Mouse (Mus musculus): ENCODE results near the gene Hsd3b7.
A peak's percentile ranks its signal among the peaks of the same experiment; 100 is the strongest.
"Not testable (repeated sequence)": the region's sequence is repeated elsewhere in the genome, so short reads cannot be mapped to it uniquely, and the experiment has no call there.

Gene Hsd3b7

GRCm38 (mm10) chr7:127800435-127801009 is at the start of gene Hsd3b7:
Gene Hsd3b7, plus strand, starts transcription at chr7:127800604.
- peak; percentile 93 for DNase-seq (ENCODE audit: low spot score)

- DNase-seq (ENCODE audit: low spot score), result no peak
Measured at GRCm38 (mm10) chr7:127751619-127752018, 48.8 kb upstream of the Hsd3b7 start.

DNA sequence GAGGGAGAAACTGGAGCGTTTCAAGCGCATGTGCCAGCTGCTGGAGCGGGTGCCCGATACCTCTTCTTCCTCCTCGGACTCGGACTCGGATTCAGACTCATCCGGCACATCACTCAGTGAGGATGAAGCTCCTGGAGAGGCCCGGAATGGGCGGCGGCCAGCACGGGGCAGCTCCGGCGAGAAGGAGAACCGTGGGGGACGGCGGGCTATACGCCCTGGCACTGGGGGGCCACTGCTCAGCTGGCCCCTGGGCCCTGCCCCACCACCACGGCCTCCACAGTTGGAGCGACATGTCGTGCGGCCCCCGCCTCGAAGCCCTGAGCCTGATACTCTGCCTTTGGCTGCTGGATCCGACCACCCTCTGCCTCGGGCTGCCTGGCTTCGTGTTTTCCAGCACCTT is 48.3 kb upstream of the Hsd3b7 start:
- no peak for DNase-seq (ENCODE audit: low spot score)

- no peak for DNase-seq (ENCODE audit: low spot score)
Measured at GRCm38 (mm10) chr7:127753158-127753557, 47.2 kb upstream of the Hsd3b7 start.

DNA sequence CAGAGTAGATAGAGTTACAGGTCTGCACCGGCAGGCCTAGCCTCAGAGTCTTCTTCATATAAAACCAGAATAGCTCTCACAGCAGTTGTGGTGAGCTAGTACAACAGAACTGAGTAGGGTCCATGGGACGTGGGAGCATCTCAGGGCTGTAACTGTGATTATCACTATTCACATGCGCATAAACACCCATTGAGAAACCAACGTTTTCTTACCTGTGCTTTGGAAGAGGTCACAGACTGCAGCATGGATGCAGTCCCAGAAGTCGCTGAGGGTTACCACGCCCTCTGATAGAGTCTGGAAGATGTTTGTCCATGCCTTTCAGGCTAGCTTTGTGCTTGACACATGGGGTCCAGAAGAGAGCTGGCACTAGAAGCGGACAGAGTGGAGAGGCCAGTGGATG is 46.7 kb upstream of the Hsd3b7 start:
- no peak for DNase-seq (ENCODE audit: low spot score)

GRCm38 (mm10) chr7:127759716-127760115 is 40.7 kb upstream of the Hsd3b7 start:
- no peak for DNase-seq (ENCODE audit: low spot score)

DNA sequence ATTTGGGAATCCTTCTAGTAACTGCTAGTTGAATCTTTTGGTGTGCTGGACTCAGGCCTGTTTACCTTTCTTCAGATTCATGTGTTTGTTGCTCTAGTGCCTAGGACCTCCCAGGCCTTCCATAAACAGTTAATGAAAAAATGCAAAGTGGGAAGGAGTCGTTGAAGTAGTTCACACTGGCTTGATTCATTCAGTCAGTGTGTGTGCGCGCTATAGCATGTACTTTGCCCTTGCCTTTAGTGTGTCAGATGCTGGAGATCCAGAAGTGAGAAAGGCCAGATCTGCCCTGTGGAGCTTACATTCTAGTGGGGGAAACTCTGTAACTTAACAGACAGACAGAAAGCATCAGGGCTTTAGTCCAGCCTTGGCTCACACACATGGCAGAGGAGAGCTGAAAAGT is 39.9 kb upstream of the Hsd3b7 start:
- DNase-seq (ENCODE audit: low spot score), result no peak

- DNase-seq (ENCODE audit: low spot score), result peak; percentile 73
Measured at GRCm38 (mm10) chr7:127761026-127761425, 39.4 kb upstream of the Hsd3b7 start.

DNA sequence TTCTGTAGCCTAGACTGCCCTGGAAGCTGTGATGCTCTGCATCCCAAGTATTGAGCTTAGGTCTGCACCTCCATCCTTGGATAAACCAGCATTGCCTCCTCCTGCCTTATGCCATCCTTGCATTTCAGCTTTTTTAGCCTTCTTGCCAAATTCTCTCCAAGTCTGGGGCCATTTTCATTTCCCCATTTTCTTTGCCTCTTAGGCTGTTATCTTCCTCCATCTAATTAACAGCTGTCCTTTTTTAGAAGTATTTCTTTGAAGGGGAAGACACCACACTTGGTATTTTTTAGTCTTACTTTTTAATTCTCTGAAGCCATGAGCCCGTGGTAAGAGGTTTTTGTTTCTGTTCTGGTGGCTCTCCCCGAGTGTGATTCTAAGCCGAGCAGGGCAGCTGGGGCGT is 36.8 kb upstream of the Hsd3b7 start:
- no peak for DNase-seq (ENCODE audit: low spot score)

- no peak for DNase-seq (ENCODE audit: low spot score)
Measured at GRCm38 (mm10) chr7:127765756-127766155, 34.6 kb upstream of the Hsd3b7 start.

GRCm38 (mm10) chr7:127766851-127767609 is 33.4 kb upstream of the Hsd3b7 start:
- no peak for DNase-seq (ENCODE audit: low spot score)

- DNase-seq (ENCODE audit: low spot score), result no peak
Measured at GRCm38 (mm10) chr7:127767671-127768345, 32.6 kb upstream of the Hsd3b7 start.

- DNase-seq (ENCODE audit: low spot score), result no peak
Measured at GRCm38 (mm10) chr7:127768346-127768996, 31.9 kb upstream of the Hsd3b7 start.

GRCm38 (mm10) chr7:127768997-127769593 is 31.3 kb upstream of the Hsd3b7 start:
- peak; percentile 86 for DNase-seq (ENCODE audit: low spot score)

- peak; percentile 79 for DNase-seq (ENCODE audit: low spot score)
Measured at GRCm38 (mm10) chr7:127769651-127770038, 30.8 kb upstream of the Hsd3b7 start, which contains the start of gene Orai3. Gene Orai3, plus strand, starts transcription at chr7:127769815.

DNA sequence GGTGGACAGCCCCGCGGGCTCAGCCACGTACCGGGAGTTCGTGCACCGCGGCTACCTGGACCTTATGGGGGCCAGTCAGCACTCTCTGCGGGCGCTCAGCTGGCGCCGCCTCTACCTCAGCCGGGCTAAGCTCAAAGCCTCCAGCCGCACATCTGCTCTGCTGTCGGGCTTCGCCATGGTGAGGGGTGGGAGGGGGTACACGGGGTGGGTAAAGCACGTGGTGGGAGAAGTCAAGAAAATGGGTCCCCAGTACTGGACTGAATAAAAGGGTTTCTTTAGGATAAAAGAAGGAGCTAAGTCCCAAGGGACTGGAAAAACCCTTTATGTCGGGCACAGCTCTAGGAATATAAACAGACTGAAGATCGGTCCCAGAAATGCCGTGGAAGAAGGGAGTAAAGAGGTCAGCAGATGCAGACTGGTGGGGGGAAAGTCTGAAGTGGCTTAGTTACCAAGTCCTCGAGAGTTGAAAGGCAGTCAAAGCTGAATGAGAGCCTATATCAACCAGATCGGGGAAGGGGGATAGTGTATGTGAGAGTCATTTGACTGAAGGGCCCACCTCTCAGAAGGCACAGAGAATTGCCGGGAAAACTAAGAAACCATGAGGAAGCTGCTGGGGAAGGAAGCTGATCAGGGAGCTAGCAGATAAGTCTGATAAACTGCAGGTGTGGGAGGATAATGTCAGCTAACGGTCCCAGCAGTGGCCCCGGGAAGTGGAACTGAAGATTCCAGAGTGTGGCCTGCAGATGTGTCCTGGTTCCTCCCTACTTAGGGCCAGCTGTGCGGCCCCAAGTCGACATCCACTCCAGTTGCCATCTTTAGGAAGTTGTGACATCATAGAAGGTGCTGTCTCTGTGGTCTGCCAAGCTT is 30.1 kb upstream of the Hsd3b7 start:
- no peak for DNase-seq (ENCODE audit: low spot score)

DNA sequence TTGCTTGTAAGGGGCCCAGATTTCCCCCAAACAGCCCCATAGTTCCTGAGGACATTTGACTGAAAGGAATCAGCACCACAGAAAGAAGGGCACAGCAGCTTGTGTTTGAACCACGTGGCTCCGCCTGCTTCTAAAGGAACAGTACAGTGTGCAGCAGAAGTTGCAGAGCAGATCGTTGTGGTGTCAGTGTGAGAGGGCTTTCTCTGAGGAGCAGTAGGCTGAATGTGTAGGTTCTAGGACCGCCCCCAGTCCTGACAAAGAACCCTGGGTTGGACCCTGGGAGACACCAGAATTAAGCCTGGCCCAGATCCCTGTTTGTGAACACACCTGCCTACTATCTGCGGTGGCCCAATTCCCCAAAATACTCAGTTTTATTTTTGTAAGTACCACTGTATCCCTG is 29.1 kb upstream of the Hsd3b7 start:
- no peak for DNase-seq (ENCODE audit: low spot score)

- no peak for DNase-seq (ENCODE audit: low spot score)
Measured at GRCm38 (mm10) chr7:127772080-127772479, 28.3 kb upstream of the Hsd3b7 start.

DNA sequence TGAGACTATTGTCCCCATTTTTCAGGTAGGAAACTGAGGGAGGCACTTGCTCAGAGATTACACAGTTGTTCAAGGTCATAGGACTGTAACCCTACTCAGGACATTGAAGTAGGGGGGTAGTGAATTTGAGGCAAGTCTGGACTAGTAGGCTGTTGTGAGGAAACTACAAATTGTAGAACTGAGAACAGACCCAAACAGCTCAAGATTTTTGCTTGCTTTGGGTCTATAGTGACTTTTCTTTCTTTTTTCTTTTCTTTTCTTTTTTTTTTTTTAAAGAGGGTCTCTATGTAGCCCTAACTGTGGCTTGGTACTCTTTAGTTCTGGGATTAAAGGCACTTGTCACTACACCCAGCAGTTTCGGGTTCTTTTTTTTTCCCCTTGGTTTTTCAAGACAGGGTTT is 27.8 kb upstream of the Hsd3b7 start:
- no peak for DNase-seq (ENCODE audit: low spot score)

- DNase-seq (ENCODE audit: low spot score), result no peak
Measured at GRCm38 (mm10) chr7:127773664-127774384, 26.6 kb upstream of the Hsd3b7 start.

GRCm38 (mm10) chr7:127775837-127776236 is 24.6 kb upstream of the Hsd3b7 start:
- DNase-seq (ENCODE audit: low spot score), result not testable (repeated sequence)

Data from urinary bladder, postnatal 25 days (tissue).